Mouse (Mus musculus) erythroblast, embryonic 14.5 days (primary cell): ENCODE data around the gene Xpo6.

ENCODE experiments used
- GATA1 ChIP-seq: IDR thresholded peaks from 2 replicates; pipeline ENCODE4 v1.6.1; 2012; ENCODE audit warnings: low read length, inconsistent platforms, mixed read lengths
- TAL1 ChIP-seq: IDR thresholded peaks from 3 replicates; pipeline ENCODE4 v1.6.1; 2012; ENCODE audit warnings: low read length, inconsistent platforms, mixed read lengths

- TF ChIP-seq TAL1 (no peak), GATA1 (no peak)
Observed at GRCm38 (mm10) chr7:126199691-126200102, 604 bp downstream of the Xpo6 start.
